Mouse (Mus musculus) CD4-positive, CD25-positive, alpha-beta regulatory T cell, adult 2 months (primary cell): ENCODE results near the gene Zfp568.
A peak's percentile ranks its signal among the peaks of the same experiment; 100 is the strongest.

Experiments used
- DNase-seq: peaks from one replicate; pipeline ENCODE4 v3.0.0-alpha.2; 2012; ENCODE audit warnings: low read depth, low spot score

Gene Zfp568

DNA sequence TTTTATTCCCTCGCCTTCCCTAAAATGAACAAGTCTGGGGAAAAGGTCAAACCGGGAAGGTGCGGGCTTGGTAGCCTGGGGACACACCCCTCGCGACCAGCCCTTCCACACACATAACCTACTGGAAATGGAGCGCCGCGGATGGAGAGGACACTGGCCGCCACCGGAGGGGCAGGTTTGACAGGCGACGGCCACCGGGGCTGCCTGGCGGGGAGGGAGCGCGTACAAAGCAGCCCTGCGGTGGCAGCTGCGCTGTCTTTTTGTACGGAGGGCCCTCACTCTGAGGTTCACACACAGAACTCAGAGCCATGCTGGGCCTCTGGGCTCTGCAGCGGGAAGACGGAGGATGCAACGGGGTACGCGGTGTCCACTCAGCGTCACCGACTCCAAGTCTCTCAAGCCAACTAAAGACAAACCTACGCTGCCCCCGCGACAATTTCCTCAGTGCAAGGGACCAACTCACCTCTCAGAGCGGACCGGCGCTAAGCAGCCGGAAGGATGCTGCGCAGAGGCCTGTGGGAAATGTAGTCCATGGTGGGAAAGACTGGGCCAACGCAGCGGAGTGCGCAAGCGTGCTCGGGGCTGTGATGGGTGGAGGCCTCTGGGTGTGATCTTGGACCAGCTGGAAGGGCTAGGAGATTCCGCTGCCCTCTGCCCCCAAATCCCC is 67.3 kb downstream of the Zfp568 start, which contains the start of gene Zfp14:
TSS of gene Zfp14 (minus strand) at position 499 of the 667 bp plus-strand sequence.
- DNase-seq, result peak; percentile 92

DNA sequence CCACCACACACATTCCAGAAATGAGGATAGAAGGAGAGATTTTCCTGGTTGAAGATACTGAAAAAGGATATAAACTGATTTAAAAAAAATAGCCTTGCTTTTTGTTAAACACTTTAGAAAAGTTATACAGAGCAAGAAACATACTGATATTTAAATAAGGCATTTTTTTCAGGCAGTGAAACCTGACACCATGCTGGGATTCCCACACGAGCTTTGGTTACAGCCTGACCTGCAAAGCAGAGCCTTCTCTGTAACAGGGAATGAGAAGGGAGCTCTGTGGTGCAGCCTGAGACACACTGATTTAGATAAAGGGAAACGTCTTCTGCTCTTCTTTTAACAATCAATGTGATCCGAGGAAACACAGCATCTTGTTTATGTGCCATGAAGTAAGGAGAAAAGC is 69.8 kb downstream of the Zfp568 start:
- no peak for DNase-seq

DNA sequence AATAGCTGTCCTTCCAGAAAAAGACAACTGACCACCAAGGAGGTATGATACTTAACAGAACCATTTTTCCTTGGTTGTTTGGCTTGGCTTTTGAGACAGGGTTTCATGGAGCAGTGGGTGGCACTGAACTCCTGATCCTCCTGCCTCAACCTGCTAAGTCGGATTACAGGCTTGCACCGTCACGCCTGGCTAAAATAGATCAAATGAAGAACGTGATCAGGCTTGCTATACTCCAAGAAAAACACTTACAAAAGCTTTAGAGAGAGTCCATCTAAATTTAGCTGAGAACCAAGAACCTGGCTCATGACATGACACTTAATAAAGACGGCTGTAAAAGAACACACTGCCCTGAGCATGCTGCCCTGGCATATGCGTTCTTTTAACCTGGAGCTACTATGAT is 76.6 kb downstream of the Zfp568 start:
- no peak for DNase-seq

DNA sequence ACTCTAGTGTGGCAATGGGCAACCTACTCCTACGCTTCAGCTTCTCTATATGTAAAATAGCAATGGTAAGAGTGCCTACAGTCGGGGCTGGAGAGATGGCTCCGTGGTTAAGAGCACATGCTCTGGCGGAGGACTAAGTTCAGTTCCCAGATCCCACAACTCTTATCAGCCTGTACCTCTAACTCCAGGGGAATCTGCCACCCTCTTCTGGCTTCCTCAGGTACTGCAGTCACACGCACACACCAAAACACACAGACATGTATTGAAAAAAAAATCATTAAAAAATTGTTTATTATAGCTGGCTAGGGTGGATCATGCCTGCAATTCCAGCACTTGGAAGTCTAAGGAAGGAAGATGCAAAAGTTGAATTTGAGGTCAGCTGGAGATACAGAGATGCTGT is 78.7 kb downstream of the Zfp568 start:
- DNase-seq, result peak; percentile 36

DNA sequence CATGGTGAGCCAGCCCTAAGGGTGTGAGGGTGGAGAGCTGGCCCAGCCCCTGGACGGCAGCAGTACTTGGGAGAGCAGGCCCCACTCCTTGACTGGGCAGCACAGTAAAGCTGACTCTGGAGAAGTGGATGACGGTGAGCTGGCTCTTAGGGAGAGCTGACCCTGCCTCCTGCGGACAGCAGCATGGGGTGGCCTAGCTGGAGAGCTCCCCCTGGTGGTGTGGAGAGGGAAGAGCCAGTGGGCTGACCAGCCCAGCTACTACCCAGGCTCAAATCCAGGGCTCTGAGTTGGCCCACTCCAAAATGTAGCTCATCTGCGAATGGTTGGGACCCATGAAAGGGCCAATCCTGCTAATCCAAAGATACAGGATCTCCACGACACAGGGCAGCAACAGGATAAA is 80.9 kb downstream of the Zfp568 start:
- no peak for DNase-seq

DNA sequence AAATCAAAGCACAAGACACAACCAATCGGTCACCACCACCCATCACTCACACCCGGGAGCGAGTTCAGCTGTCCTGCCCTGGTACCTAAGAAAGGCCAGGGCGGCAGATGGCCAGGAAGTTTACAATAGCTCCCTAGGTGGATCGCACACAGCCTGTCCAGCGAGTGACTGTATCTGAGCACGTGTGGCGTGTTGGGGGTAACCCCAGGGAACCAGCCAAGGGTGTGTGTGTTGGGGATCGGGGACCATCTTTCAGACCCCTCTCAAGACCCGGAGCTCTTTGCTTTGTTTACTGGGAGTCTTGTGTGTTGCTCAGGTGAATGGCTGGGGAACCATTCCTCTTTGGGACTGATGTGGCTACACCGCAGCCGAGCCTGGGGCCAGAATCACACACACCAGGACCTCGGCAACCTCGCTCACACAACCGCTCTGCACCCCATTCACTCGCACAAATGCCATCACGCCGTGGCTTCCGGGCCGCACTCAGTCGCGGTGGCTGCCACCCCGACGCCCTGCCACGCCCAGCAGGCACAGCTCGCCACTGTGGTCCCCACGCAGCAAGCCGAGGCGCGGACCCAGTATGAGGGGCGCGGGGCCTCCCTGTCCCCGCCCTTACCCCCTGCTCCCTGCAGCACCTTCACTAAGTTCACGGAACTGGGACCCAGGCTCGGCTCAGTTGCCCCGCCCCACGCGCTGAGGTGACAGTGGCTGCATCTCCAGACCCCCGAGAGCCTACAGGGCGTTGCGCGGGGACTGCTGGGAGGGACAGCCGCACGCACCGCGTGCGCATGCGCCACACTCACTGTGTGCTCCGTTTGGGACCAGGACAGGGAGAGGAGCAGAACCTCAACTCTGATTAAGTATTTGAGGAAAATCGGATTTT is 88.6 kb downstream of the Zfp568 start, which contains the start of gene Zfp82:
TSS of gene Zfp82 (minus strand) at position 755 of the 883 bp plus-strand sequence.
- DNase-seq, result peak; percentile 91
